Mouse (Mus musculus) embryonic facial prominence, embryonic 14.5 days (tissue): ENCODE results near the gene Lrrc3c. TPM values are rescaled to one million over a fixed set of nuclear protein-coding genes. Genes with fewer than 3 reads are reported as not detected.

ENCODE experiments used
- polyA plus RNA-seq: library from polyadenylated mRNA; unstranded; fragments of >200 nt; fragmentation: Nextera tagmentation; extraction: Ambion mirVana; gene quantifications from 2 replicates; pipeline ENCODE4 v1.2.1, GENCODE M21; 2014

Lrrc3c gene
- polyA plus RNA-seq, 1 experiment from 2014 or later: not detected

Other genes with a start within 250 kb of the Lrrc3c start
- gene Ppp1r1b, start 249.9 kb upstream of the Lrrc3c start, polyA plus RNA-seq: 4.1 and 5.1 TPM in 2 replicates
- gene Stard3, start 239.9 kb upstream of the Lrrc3c start, polyA plus RNA-seq: 31.0 and 32.8 TPM in 2 replicates
- 22.8 and 27.7 TPM in 2 replicates for gene Tcap, start 214.5 kb upstream of the Lrrc3c start, polyA plus RNA-seq
- gene Pnmt, start 211.8 kb upstream of the Lrrc3c start, polyA plus RNA-seq: 0.49 and 0.59 TPM in 2 replicates
- 9.3 and 10.5 TPM in 2 replicates for gene Pgap3, start 197.8 kb upstream of the Lrrc3c start, polyA plus RNA-seq
- gene Erbb2, start 185.8 kb upstream of the Lrrc3c start, polyA plus RNA-seq: 48.3 and 54.8 TPM in 2 replicates
- gene Mien1, start 159.3 kb upstream of the Lrrc3c start, polyA plus RNA-seq: 92.4 and 102 TPM in 2 replicates
- gene Grb7, start 151.9 kb upstream of the Lrrc3c start, polyA plus RNA-seq: 8.3 and 8.8 TPM in 2 replicates
- 0.18 and 0.21 TPM in 2 replicates for gene Ikzf3, start 52.3 kb upstream of the Lrrc3c start, polyA plus RNA-seq
- 0.21 TPM in 1 of 2 replicates, not detected in the other for gene Zpbp2, start 47.2 kb upstream of the Lrrc3c start, polyA plus RNA-seq
- gene Ormdl3, start 10.9 kb upstream of the Lrrc3c start, polyA plus RNA-seq: 12.6 and 13.6 TPM in 2 replicates
- gene Gm12355, start 27.4 kb downstream of the Lrrc3c start, polyA plus RNA-seq: 0.54 and 0.75 TPM in 2 replicates
- gene Gsdma3, start 28.1 kb downstream of the Lrrc3c start, polyA plus RNA-seq: not detected in 2 replicates
- gene Gsdma2, start 48.5 kb downstream of the Lrrc3c start, polyA plus RNA-seq: not detected in 2 replicates
- gene Gsdma, start 66.1 kb downstream of the Lrrc3c start, polyA plus RNA-seq: 0.64 and 2.0 TPM in 2 replicates
- gene Psmd3, start 84.3 kb downstream of the Lrrc3c start, polyA plus RNA-seq: 136 and 146 TPM in 2 replicates
- not detected in 2 replicates for gene Csf3, start 103.0 kb downstream of the Lrrc3c start, polyA plus RNA-seq
- gene Med24, start 131.1 kb downstream of the Lrrc3c start, polyA plus RNA-seq: 40.7 and 49.0 TPM in 2 replicates
- 57.7 and 62.2 TPM in 2 replicates for gene Thra, start 142.3 kb downstream of the Lrrc3c start, polyA plus RNA-seq
- 1.1 and 1.9 TPM in 2 replicates for gene Nr1d1, start 177.0 kb downstream of the Lrrc3c start, polyA plus RNA-seq
- 18.1 and 18.5 TPM in 2 replicates for gene Msl1, start 197.2 kb downstream of the Lrrc3c start, polyA plus RNA-seq
- 32.2 and 34.0 TPM in 2 replicates for gene Casc3, start 206.6 kb downstream of the Lrrc3c start, polyA plus RNA-seq
- gene Rapgefl1, start 238.5 kb downstream of the Lrrc3c start, polyA plus RNA-seq: 5.7 and 6.3 TPM in 2 replicates